Mouse (Mus musculus) yolk sac, embryonic 10.5 days (tissue): ENCODE measurements around the gene Timeless.
A peak's percentile ranks its signal among the peaks of the same experiment; 100 is the strongest.
"Not testable (repeated sequence)": the region's sequence is repeated elsewhere in the genome, so short reads cannot be mapped to it uniquely, and the experiment has no call there.

Experiments used
- DNase-seq: peaks from one replicate; pipeline ENCODE4 v3.0.0-alpha.2; 2017; ENCODE audit warnings: low spot score

Gene Timeless

DNA sequence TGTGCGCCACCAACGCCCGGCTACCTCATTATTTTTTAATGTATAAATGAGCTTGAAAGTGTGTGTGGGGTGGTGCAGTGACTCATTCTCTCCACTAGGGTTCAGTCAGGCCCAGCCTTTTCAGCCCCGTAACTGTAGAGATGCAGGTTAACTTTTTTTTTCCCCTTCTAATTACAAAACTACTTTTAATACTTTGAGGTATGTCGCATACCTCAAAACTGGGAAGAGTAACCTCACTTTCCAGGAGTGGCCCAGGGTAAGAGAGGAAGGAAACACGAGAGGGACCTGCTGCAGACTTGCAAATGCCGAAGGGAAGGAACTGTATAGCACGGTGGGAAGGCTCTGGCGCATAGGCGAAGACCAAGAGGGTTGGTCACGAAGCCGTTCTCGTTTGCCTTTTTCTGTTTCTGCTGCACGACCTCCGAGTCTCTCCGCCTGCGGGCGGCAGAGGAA lies 19.0 kb upstream of the Timeless start:
- DNase-seq = peak; percentile 74

DNA sequence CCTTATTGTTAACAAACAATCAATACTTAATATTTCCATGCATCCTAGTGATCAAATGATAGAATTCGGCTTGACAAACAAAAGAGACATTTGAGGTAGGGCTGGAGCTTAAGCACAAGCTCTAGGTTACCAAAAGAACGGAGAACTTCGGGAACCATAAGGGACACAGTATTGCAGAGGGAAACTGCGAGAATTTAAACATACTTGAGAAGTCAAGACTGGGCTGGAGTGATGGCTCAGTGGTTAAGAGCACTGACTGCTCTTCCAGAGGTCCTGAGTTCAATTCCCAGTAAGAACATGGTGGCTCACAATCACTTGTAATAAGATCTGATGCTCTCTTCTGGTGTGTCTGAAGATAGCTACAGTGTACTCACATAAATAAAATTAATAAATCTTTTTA lies 17.8 kb upstream of the Timeless start:
- DNase-seq = not testable (repeated sequence)

DNA sequence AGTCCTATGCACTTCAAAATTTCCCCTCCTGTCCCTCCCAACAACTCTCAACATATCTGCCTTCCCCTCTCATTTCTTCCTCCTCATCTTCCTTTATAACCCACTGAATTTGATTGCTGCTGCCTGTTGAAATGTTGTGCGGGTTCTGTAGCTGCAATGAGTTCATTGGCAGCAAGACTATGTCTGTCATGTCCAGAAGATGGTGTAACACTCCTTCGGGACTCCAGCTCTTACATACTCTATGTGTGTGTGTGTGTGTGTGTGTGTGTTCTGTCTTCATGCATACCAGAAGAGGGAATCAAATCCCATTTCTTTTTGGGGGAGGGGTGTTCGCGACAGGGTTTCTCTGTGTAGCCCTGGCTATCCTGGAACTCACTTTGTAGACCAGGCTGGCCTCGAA lies 16.9 kb upstream of the Timeless start:
- no peak for DNase-seq

DNA sequence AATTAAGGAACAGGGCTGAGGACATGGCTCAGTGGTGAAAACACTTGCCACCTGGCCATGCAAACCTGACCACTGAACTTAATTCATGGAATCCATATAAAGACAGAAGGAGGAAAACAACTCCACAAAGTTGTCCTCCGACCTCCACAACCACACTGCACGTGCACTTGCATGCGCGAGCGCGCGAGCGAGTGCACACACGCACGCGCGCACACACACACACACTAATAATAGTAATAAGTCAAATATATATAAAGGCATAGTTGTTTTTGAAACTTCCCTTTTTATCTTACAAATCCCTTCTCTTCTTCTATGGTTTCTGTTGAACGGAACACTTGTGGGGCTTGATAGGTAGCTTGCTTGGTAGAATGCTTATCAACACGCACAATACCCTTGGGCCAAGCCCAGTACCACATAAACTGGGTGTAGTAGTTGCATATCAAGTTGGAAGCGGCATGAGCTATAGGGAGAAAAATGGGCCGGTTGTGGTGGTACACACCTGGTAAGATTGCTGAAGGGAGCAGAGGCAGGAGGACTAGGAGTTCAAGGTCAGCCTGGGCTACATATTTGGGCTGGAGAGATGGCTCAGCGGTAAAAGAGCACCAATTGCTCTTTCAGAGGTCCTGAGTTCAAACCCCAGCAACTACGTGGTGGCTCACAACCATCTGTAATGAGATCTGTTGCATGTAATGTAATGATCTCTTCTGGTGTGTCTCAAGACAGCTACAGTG lies 13.3 kb upstream of the Timeless start:
- DNase-seq = no peak

DNA sequence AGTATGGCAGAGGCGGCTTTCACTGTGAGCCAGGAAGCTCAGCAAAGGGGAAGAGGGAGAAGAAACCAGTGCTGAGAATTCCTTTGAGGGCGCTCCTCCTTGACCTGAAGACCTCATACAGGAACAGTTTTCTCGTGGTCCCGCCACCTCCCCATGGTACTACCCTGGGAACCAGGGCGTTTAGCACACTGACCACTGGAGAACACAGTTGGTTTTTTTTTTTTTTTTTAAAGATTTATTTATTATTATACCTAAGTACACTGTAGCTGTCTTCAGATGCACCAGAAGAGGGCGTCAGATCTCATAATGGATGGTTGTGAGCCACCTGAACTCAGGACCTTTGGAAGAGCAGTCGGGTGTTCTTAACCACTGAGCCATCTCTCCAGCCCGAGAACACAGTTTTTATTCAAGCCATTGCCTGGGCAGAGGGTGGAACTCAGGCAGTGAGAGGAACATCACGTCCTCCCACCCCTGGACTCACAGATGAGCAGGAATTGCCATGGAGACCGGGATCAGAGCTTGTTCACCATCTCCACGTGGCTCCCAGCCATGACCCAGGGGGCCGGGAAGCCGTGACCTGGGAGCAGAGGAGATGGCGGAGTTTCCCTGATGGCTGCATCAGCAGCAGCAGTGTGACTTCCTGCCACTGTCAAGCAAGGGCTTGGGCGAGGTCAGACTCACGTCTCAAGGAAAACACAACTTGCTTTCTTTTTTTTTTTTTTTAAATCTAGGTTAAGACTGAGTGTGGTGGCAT lies 10.2 kb upstream of the Timeless start:
- no peak for DNase-seq

DNA sequence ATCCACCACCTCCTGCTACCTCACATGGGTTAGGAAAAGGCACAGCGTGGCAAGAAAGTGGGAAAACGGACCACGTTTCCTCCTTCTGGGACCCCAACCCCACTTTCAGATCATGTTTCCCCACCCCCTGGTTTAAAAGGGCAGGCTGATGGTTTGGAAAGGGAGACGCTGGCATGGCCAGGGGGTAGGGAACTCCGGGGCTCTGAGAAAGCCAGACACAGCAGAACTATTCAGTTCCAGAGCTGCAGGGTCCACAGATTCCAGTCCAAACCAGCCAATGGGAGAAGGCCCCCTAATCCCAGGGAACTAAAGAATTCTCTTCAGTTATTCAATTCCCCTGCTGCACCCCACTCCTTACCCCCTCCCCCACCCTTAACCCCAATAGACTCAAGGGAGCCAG lies 6.8 kb upstream of the Timeless start:
- no peak for DNase-seq

DNA sequence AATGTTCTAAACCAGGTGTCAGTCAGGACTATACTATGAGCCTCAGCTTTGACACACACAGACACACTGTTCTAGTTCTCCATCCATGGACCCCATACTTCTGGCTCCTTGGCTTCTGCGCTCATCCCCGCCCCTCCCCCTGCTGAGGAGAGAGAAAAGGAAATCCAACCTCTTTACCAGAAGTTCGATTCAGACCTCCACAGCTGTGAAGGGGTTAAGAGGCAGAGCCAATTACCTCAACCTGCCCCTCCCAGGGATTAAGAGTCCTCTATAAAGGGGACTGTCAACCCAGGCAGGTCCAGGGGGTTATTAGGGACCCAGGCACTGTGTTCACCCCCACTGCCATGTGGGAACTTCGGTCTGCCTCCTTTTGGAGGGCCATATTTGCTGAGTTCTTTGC lies 6.3 kb upstream of the Timeless start, which contains the start of gene Mip:
TSS of gene Mip (plus strand) at position 301 of the 400 bp plus-strand sequence.
- no peak for DNase-seq

DNA sequence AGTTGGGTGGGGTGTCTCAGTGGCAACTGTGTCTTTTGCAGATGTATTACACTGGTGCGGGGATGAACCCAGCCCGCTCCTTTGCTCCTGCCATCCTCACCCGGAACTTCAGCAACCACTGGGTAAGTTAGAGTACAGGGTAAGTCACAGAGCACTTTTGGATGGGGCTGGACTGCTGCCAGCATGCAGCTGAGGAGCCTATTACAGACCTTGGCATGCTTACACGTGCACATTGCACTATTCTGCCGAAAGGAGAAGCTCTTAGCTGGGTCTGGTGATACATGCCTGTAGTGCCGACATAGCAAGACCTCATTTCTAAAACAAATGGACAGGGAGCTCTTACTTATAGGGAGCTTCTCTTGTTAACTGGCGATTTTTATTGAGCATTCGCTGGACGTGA lies 4.3 kb upstream of the Timeless start:
- DNase-seq = no peak

DNA sequence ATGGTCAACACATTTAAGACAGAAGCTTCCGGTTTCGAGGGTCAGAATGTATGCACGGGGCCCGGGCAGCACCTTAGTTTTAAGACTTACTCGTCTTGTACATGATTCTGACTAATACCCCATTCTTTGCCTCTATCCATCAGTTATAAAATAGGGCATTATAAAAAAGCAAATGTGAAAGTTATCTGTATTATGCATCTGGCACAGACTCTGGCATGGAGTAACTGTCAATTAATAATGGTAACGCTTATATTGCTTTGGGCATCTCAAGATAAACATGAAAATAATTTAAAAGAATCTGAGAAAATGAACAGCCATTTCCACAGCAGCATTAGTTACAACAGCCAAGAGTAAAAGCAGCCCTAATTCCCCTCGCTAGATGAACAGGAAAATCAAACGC lies 3.9 kb upstream of the Timeless start:
- DNase-seq = no peak

DNA sequence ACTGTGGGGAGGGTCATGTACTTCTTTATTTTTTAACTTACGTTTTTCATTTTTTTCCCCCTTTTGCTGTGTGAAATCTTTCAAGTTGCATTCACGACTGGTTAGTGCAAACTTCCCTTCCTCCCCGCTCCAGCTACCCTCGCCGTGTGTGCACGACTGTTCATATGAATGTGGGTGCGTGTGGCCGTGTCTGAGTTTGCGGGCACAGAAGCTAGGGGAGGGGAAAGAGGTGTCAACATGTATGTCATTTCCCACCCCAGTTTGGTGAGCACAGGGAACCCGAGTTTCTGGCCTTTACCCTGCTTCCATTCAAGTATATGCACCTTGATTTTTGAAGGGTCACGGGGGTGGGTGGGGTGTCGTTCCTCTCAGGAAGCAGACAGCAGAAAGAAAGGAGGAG lies 1.3 kb upstream of the Timeless start:
- DNase-seq = no peak

DNA sequence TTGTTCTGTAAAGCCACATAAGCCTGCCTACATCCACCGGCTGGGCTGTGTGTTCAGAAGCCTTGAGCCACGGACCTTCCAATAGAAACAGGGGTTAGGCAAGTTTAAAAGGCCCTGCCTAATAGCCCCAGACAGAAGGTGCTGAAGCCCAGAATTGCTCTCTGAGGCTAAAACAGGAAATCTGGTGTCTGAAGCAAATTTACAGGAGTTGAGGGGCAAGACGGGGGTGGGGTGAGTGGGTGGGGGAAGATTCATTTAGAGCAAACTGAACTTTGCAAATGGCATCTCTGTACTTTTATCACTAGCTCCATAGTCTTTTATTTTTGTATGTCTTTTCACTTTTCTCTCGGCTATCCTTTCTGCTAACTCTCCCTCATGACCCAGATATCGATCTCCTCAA lies 719 bp upstream of the Timeless start:
- DNase-seq = no peak

DNA sequence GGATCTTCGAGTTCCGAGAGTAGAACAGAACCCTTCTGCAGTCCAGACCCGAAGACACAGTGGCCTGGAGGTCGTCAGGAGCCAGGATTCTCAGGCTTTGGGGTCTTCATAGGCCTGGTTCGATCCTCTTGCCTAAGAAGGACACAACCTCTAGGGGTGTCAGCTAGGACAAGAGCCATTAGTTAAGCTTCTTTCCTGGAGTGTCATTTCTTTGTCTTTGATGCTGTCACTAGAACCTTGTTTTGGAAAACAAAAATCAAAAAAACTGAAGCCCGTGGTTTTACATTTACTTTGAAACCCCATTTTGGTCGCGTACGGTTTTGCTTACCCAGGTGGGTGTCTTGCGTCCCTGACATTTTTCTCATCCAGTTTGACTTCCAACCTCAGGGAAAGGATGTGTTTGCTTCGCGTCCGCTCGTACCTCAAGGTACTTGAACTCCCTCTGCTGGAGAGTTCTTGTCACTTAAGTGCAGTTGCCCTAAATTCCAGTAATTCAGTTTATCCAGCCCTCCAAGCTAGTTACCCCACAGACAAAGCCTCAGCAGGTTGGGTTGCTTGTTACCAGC lies 638 bp downstream of the Timeless start:
- peak; percentile 77 for DNase-seq

DNA sequence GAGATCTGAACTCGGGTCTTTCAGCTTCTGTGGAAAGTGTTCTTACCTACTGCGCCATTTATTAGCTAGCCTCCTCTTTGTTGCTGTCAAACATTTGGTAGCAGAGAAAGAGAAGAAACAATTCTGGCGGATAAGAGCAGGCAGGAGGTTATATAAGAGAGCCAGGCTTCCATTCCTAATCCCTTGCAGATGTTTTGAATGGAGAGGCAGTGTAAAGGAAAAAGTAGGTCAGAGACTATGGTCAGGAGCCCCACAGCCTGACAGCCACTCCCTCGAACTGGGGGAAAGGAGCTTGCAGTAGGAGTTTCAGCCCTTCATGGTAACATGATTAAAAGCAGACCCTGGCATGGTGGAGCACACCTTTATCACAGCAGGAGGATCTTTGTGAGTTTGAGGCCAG lies 4.5 kb downstream of the Timeless start:
- no peak for DNase-seq

DNA sequence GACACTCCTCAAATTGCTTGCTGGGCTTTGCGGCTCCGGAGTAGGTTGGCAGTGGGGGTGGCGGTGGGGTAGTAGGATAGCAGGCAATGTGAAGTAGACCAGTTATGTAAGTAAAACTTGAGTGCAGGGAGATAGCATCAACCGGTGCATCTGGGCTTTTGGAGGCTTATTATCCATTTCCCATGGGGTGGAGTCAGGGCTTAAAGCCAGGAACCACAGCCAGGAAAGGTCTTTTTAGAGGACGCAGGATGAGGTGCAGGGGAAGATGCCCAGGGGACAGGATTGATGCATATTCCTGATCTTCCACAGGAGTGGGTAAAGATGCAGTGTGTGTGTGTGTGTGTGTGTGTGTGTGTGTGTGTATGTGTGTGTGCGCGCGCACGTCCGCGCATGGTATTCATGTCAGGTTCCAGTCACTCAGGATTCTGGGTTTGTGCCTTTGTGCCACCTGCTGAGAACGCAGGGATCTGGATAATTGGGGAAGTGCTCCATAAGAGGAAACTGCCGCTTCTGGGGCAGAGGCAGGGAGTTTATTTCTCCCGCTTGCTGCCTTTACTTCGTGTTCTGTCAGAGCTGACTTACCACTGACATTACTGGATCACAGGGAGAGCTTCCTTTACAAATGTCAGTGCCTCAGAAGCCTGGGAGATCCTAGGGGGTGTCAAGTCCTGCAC lies 6.1 kb downstream of the Timeless start:
- DNase-seq = no peak

DNA sequence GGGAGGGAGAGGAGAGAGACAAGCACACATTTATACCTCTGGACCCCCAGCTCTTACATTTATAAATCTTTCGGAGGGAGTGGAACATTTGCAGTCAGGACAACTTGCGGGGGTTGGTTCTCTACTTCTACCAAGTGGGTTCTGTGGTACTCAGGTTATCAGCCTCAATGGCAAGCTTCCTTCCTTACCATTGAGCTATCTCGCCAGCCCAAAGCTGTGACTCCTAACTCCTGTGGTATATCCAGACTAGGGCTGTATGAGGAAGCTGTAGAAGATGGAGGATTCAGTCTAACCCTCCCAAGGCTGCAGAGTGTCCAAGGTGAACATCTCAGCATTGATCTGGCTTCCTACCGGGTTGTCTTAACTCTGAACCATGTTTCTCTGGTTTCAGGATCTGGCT lies 7.3 kb downstream of the Timeless start:
- DNase-seq = no peak

DNA sequence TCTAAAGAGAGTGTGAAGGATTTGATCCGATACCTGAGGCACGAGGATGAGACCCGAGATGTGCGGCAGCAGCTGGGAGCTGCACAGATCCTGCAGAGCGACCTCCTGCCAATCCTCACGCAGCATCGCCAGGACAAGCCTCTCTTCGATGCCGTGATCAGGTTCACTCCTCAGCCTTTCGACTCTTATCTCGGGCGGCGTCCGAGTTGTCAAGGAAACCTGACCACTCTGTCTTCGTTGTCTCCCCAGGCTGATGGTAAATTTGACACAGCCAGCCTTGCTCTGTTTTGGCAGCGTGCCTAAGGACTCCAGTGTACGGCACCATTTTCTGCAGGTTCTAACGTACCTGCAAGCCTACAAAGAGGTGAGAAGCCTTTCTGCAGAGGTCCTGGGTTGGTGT lies 8.3 kb downstream of the Timeless start:
- no peak for DNase-seq

DNA sequence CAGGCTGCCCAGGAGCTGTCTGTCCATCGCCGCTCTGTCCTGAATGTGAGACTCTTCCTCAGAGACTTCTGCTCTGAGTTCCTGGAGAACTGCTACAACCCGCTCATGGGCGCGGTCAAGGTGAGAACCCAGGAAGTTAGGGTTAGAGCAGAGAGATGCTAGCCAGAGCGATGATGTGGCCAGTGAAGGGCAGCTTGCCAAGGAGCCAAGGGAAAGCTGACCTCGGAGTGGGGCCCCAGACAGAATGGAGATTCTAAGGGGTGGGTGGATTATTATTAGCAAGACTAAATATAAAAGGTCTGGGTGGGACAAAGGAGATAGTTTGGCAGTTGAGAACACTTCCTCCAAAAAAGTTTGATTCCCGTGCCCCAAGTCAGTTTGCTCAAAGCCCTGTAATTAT lies 11.4 kb downstream of the Timeless start:
- DNase-seq = no peak

DNA sequence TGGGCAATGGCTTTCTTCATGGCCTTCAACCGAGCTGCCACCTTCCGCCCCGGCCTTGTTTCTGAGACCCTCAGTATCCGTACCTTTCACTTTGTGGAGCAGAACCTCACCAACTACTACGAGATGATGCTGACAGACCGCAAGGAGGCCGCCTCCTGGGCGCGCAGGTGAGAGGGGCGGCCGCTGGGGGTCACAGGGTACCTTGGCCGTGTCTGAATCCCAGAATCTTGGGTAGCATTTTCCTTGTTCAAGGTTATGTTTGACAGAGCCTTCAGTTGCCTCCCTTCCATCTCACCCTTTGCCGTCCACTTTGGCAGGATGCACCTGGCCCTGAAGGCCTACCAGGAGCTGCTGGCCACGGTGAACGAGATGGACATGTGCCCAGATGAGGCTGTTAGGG lies 12.3 kb downstream of the Timeless start:
- DNase-seq = no peak

DNA sequence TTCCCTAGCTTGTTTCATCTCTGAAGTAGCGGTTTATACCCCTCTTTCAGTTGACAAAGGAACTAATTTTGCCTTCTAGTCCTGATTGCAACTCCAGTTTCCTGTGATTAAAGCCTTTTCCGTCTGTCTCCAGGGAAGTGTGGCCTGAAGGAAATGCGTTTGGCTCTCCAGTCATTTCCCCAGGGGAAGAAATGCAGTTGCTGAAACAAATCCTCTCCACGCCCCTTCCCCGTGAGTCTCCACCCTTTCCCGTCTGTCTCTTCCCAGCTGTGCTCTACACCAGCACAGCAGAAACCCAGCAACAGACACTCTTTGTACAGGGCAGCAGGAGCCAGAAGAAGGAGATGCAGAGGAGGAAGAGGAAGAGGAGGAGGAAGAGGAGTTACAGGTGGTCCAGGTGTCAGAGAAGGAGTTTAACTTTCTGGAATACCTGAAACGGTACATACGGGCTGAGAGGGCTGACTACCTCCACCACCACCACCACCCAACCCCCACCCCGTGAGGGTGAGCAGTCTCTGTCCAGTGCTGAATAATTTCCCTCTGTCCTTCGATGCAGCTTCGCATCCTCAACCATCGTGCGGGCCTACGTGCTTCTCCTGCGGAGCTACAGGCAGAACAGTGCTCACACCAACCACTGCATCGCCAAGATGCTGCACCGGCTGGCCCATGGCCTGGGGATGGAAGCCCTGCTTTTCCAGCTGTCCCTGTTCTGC lies 15.3 kb downstream of the Timeless start:
- DNase-seq = no peak

DNA sequence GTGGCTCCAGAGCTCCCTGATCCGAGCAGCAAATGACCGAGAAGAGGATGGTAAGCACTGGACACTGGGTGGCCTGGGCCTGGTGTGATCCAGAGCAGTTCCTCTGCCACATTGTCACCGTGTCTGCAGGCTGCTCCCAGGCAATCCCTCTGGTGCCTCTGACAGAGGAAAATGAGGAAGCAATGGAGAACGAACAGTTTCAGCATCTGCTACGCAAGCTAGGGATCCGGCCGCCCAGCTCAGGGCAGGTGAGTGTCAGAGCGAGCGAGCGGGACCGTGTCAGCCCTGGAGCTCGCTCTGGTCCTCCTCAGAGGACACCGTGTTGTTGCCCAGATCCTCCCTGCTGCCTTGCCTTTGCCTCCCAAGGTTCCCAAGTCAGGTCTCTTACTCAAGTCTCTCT lies 18.7 kb downstream of the Timeless start:
- DNase-seq = no peak

DNA sequence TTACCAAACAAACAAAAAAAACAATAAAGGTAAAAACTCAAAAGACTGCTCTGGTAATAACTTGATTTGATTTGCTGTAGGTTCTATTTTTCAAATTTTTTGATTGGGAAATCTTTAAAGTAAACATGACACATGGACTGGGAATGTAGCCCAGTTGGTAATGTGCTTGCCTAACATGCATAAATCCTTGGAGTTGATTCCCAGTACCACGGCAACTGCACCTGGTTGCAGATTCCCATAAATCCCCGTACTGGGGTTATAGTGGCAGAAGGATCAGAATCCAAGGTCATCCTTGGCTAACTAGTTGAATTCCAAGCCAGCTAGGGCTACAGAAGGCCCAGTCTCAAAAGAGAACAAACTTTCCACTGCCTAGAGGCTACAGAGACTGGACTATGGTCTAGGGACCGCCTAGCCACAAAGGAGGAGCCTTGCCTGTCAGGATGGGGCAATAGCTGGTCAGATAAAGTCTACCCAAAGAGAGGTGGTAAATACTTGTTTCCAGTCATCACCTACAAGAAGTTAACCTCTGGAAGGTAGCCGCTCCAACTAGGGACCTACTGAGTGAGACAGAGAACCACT lies 21.9 kb downstream of the Timeless start, which contains the start of gene Apon:
TSS of gene Apon (plus strand) at position 420 of the 579 bp plus-strand sequence.
- peak; percentile 63 for DNase-seq

DNA sequence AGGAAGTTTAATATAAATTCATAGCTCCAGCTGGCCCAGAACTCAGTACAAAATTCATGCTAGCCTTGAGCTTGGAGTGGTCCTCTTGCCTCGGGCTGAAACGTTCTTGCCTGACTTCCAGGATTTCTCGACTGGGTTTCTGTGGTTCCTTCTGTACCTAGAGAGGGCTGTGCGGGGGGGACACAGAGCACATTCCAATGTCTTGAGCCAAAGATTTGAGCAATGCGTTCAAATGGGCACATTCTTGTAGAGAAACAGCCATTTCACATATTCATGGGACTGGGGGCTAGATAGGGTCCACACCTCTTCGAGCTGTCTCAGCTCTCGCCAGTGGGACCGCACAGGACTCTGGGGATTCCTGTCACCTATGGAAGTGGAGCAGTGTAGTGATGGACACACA lies 24.1 kb downstream of the Timeless start:
- DNase-seq = no peak
